Mouse (Mus musculus) right cerebral cortex, postnatal 10 days (tissue): ENCODE measurements at regions not wholly inside any gene's neighbourhood (a gene's known extent, or its start where the extent isn't known, plus 50 kb on each side); places are given as distances from the start of the nearest gene placed in this dataset.

Source experiments
- DNase-seq, 2 experiments: peaks; one replicate each; pipeline ENCODE4 v3.0.0; 2021; ENCODE audit warnings: low spot score in 2 of 2

GRCm38 (mm10) chr8:31314692-31315358, 2113.7 kb upstream of the 5930422O12Rik start:
- DNase-seq: no peak

DNA sequence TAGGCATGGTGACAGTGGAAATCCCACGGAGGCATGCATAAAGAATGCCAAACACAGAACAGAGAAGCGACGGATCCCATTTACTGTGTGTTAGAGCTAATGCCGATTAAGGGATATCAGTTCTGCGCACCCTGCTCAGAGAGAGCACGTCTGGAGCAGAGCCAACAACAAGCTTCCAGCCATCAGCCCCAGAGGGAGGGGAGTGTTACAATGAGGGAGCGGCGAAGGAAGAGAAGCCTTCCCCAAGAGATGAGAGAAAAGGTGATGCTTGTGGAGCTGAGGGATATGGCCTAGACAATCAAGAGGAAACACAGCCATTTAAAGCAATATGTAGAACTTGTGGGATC, 2113.2 kb upstream of the 5930422O12Rik start:
- DNase-seq: no peak

GRCm38 (mm10) chr8:31333545-31334297, 2094.8 kb upstream of the 5930422O12Rik start:
- no peak for DNase-seq

DNA sequence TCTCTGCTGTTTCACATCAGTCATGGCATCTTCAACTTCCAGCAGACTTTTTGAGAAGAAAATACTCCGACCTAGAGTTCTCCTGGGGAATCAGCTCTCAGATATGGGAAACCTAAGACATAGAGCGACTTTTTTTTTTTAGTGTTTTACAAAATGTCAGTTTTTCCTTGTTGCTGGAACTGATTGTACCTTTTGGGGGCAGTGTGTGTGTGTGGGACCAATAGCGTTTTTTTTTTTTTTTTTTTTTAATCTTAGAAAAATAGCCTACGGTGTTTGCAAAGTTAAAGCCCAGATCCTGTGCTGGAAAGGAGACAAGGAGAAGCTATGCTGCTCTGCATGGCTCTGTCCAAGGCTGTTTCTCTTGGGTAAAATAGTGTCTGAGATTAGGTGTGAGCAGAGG, 2080.0 kb upstream of the 5930422O12Rik start:
- DNase-seq: no peak

- no peak for DNase-seq
These were observed 2058.9 kb upstream of the 5930422O12Rik start for GRCm38 (mm10) chr8:31369636-31370035.

- DNase-seq: no peak
These were observed 2058.1 kb upstream of the 5930422O12Rik start for GRCm38 (mm10) chr8:31370137-31371010.

GRCm38 (mm10) chr8:31371656-31372055, 2056.9 kb upstream of the 5930422O12Rik start:
- DNase-seq: no peak

DNA sequence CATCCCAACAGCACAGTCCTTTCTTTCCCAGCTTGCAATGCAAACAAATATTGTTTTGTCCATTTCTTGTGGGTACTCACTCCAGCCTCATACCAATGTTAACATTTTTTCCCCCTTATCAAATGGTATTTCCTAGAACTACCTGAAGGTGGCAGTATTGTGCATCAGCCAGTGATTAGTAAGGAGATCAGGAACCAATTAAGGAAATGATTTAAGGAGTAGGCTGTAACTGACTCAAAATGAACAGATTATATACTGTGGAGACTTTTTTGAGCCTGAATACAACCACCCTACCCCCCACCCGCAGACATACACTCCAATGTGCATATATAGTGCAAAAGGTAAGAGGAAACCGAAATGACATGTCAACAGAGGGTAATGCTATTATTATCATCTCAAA, 2056.1 kb upstream of the 5930422O12Rik start:
- DNase-seq: no peak

DNA sequence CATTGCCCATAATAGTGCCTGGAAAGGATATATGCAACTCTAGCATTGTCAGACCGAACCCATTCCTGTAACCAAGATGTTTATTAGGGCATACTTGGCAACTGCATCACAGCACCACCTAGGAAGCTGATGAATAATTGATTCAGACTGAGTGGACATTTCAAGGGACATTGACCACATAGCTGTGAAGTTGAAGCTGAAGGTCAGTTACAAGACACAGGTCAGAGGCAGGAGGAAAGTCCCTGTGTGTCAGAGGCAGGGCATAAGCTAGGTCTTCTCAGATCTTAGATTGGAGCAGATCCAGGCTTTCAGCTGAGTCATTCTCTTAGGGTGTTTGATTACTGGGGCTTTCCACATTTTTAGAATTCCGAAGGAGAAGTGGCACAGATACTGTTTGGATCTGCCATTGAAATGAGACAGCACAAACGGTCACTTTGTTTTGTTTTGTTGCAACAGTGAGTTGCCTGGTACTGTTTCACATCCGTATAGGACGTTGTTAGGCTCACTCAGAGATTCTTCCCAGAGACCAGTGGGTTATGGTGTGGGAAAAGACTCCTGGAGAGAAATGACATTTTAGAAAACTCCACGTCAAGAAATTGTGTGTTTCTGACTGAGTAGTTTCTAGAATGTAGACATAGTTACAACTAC, 2055.2 kb upstream of the 5930422O12Rik start:
- DNase-seq: no peak

- no peak for DNase-seq
These were observed 2050.7 kb upstream of the 5930422O12Rik start for GRCm38 (mm10) chr8:31377698-31378334.

DNA sequence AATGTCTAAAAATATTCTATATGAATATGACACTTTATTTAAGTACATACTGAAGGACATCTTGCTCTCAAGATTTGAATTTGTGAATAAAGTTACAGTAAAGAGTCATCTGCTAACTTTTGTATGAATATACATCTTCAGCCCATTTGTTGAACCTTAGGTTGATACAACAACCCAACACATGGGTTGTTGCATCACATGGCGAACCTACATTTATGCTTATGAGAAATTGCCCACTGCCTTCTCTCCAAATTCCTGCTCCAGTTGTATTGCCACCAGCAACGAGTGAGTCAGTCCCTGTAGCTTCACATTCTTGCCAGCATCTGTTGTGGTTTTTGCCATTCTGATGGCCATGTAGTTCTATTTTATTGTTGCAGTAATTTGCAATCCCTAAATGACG, 2023.7 kb upstream of the 5930422O12Rik start:
- no peak for DNase-seq

- no peak for DNase-seq
These were observed 2006.3 kb upstream of the 5930422O12Rik start for GRCm38 (mm10) chr8:31422241-31422640.

DNA sequence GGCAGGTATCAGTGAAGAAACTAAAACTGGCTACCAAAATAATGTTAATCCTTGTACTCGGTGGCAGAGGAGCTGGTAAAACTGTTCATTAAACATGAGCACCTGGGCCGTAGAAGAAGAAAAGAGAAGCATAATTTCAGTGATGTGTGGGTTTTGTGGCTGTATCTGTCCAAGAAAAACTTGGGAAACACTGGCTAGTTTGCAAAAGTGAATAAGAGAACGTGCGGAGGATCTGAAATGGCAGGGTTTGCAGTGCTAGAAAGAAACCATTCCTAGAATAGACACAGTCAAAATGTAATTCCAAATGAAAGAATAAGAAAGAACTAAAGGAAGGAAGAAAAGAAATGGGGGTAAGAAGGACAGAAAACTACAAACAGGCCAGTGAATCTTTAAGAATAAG, 2000.8 kb upstream of the 5930422O12Rik start:
- DNase-seq: no peak

DNA sequence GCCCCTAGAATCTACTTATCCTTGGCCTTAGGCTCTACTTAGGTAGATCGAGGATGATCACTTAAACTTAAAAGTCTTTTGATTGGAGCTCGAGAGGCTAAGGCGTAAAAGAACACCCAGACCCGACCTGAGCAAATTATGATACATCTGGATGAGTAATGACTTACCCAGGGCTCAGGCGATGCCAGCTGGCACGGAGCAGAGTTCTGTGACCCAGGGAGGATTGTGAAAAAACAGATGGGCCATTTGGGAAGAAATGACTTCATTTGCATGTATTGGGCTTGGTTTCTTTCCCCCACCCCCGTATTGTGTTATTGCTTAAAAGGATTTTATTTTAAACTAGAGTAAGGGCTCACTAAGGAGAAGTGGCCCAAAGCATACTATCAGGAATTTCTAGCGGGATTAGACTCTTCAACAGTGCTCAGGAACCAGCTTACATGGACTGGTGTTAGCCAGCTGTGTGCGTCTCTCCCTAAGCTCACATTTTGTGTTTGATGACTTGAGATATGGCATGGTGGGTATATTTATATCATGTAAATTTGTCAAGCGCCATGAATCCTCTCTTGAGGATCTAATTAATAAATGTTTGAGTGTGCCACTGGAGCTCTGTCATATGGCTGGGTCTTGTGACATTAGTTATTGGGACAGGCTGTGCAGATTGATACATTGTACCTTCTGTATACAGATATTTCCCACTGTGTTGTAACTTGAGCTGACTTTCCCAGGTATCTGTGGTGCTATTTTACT, 1991.9 kb upstream of the 5930422O12Rik start:
- no peak for DNase-seq

- no peak for DNase-seq
These were observed 1983.7 kb upstream of the 5930422O12Rik start for GRCm38 (mm10) chr8:31444834-31445233.

- no peak for DNase-seq
These were observed 1980.5 kb upstream of the 5930422O12Rik start for GRCm38 (mm10) chr8:31447984-31448383.

GRCm38 (mm10) chr8:31454736-31455391, 1973.6 kb upstream of the 5930422O12Rik start:
- no peak for DNase-seq

DNA sequence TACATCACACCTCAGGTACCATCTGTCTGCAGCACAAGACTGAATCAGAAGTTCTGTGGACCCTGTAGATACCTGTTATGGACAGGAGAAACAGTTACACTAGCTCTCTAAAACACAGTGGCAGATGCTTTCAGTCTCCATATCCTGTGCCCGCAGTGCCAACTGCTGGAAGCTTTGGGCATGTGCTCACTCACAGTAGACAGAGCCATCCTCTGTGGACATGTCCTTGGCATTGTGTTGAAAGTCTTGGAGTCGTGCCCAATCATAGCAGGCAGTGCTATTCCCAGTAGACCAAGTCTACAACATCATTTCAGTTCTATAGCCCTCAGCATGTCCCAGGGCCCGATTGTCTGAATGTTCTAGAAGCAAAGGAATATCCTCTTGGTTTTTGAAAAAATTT, 1968.2 kb upstream of the 5930422O12Rik start:
- peak; percentile 51 to 52 for DNase-seq
